Mouse (Mus musculus): ENCODE results near the gene Gm17387.
"Not testable (repeated sequence)": the region's sequence is repeated elsewhere in the genome, so short reads cannot be mapped to it uniquely, and the experiment has no call there.

The Gm17387 gene

GRCm38 (mm10) chr7:141016707-141017697 is 11.9 kb upstream of the Gm17387 start:
- no peak for DNase-seq (ENCODE audit: low read depth)

DNA sequence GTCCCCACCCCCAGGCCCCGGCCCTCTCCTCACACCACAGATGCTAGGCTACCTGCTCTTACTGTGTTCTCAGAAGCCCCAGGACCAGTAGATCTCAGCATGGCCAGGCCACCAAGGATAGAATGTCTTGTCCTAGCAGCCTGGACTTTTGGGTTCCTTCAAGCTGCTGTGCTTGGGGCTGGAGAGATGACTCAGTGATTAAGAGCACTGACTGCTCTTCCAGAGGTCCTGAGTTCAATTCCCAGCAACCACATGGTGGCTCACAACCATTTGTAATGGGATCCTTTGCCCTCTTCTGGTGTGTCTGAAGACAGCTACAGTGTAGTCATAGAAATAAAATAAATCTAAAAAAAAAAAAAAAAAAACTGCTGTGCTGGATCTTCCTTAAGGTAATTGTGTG is 11.1 kb upstream of the Gm17387 start, which contains the start of gene Ifitm6:
Ifitm6 (minus strand) TSS at position 101 of the 400 bp plus-strand sequence.
- not testable (repeated sequence) for DNase-seq (ENCODE audit: low read depth)

DNA sequence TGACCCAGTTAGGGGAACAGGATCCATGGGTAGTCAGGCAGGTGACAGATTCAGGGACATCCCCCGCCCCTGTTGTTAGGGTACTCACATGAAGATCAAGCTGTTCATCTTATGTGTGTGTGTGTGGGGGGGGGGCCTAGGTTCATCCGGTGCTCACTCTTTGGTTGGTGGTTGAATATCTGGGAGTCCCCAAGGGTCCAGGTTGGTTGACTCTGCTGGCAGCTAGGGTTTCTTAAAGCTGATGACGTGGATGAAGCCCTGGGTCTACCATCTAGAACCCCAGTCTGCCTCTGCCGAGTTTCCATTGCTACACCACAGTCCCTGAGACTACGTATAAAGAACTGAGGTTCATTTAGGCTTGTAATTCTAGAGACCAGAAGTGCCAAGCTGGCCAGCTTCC is 9.9 kb upstream of the Gm17387 start:
- DNase-seq (ENCODE audit: low read depth), result peak; percentile 55

DNA sequence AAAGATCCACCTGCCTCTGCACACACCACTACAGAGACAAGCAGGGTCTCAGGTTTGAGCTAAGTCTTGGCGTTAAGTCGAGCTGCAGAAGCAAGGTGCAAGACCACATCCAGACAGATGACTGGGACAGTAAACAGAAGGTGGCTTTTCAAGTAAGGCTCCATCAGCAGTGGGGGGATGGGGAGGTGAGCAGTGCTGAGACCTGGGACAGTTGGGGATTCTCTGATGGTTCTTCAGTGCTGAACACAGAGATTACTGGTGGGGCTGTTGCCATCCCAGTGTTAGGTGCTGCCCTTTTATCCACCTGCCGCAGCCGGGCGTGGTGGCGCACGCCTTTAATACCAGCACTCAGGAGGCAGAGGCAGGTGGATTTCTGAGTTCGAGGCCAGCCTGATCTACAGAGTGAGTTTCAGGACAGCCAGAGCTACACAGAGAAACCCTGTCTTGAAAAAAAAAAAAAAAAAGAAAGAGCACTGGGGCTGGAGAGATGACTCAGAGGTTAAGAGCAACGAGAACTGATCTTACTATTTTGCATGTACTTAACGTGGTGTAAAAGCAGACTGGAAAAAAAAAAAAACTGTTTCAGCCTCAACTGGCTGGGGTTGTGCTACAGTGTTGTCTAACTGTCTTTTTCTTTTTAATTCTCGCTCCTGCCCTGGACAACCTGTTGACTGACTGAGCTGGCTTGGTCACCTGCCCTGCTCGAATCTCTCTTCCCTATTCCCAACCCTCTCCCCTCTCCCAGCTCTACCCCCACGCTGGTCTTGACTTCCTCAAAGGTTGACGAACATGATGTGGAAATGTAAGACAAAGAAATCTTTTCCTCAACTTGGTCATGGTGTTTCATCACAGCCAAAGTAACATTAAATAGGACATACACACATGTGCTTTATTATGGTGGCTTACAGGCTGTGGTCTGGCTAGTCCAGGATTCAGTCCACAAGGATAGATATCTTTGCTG is 7.2 kb upstream of the Gm17387 start:
- no peak for DNase-seq (ENCODE audit: low read depth)

GRCm38 (mm10) chr7:141024865-141025838 is 3.8 kb upstream of the Gm17387 start:
- DNase-seq (ENCODE audit: low read depth), result peak; percentile 38

DNA sequence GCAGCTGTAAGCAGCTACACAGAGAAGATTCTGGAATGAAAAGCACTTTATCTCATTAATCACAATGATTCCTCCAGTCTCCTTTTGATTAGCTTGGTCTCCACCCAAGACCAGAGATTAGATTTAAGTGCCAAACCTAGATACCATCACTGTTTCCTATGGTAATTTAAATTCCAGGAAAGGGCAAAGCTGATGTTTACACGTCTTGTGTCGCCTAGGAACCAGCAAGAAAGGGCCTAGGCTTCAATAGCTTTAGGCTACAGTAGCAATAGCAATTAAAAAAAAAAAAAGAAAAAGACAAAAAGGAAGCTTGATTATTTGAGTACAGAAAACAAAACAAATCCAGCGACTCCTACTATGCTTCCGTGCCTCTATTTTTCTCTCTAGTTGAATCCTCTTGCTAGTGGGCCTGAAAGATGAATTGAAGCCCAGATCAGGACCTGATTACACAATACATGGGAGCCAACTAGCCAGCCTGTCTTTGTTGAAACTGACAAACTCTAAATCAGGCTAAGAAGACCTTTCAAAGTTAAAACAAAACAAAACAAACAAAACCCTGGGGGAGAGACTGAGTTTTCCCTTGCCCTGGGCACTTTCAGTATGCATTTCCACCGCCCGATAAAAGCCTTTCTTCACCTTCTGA is 2.7 kb upstream of the Gm17387 start:
- DNase-seq (ENCODE audit: low read depth), result no peak

GRCm38 (mm10) chr7:141026740-141027098 is 2.2 kb upstream of the Gm17387 start:
- DNase-seq (ENCODE audit: low read depth), result no peak

DNA sequence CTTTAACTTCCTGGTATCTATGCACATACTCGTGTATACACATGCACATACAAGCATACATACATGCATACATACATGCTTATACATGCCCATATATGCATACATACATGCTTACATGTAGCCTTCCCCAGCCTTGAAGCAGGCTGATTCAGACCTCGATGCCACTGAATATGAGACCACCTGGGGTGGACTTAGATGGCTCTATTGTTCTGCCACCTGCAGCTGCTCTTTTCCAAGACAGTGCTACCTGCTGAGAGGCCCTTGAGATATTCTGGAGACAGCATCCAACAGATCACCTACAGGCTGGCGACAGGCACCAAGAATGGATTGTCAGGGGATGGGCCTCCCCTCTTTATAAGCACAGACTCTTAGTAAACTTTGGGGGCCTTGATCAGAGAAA is 1.5 kb downstream of the Gm17387 start:
- no peak for DNase-seq (ENCODE audit: low read depth)

DNA sequence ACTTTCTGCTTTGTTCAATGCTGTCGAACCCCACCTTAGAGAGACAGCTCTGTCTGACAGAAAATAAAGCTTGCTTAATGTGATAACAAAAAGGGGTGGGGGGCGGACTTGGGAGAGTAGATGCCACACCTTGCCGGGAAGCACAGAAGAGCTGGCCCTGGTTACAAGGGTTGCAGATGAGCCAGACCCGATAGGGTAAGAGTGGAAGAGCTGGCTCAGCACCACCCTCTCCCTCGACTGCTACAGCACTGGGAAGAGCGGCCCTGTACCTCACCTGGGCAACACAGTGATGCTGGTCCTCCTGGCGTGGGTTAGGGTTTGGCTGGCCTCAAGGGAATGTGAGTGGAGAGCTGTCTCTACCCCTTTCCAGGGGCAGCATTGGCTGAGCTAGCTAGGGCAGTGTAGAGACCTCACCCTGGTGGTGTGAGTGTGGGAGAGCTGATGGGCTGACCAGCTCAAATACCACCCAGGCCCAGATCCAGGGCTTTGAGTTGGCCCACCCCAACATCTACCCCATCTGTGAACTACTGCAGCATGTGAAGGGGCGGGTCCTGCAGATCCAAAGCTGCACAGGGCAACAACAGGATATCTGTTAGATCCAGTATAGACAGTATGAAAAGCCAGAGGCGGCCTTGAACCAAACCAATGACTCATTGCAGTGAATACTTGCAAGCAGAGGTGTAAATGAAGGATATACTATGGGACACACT is 3.7 kb downstream of the Gm17387 start:
- DNase-seq (ENCODE audit: low read depth), result no peak

- not testable (repeated sequence) for DNase-seq (ENCODE audit: low read depth)
Observed at GRCm38 (mm10) chr7:141036624-141037023, 7.7 kb downstream of the Gm17387 start.

GRCm38 (mm10) chr7:141038090-141039032 is 9.4 kb downstream of the Gm17387 start:
- peak; percentile 55 for DNase-seq (ENCODE audit: low read depth)

DNA sequence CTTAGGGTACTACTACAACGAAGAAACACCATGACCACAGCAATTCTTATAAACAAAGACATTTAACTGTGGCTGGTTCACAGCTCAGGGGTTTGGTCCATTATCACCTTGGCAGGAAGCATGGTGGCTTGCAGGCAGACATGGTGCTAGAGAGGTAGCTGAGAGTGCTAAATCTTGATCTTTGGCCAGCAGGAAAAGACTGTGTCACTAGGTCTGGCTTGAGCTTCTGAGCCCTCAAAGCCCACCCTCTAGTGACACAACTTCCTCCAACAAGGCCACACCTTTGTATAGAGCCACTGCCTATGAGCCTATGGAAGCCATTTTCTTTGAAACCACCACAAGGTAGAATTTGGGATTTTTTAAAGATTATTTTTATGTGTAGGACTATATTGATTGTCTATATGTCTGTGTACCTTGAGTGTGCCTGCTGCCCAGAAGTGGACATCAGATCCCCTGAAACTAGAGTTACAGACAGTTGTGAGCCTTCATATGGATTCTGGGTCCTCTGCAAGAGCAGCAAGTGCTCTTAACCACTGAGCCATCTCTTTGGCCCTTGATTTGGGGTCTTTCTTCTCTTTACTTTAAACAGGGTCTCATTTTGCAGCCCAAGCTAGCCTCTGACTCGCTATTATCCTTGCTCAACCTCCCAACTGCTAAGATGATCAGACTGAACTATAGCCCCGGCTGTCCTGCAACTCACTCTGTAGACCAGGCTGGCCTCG is 10.6 kb downstream of the Gm17387 start:
- DNase-seq (ENCODE audit: low read depth), result no peak

- DNase-seq (ENCODE audit: low read depth), result no peak
Observed at GRCm38 (mm10) chr7:141040867-141041606, 12.1 kb downstream of the Gm17387 start.

DNA sequence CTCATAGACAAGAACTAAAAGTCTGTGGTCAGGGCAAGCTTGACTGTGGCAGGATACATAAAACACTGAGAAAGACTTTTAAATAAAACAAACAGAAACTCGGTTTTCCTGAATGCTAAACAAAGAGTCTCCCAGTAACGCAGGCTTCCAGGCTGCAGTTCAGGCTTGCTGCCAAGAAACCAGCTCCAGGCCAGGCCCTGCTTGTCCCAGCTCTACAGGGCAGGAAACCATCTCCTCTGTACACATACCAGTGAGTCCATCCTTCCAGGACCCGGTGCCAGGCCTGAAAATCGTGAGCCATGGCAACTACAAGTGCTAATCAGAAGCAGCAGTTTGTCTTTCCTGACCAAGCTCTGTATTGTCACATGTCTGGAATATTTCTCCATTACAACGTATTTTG is 12.7 kb downstream of the Gm17387 start:
- no peak for DNase-seq (ENCODE audit: low read depth)

- DNase-seq (ENCODE audit: low read depth), result no peak
Observed at GRCm38 (mm10) chr7:141042539-141042938, 13.6 kb downstream of the Gm17387 start.

DNA sequence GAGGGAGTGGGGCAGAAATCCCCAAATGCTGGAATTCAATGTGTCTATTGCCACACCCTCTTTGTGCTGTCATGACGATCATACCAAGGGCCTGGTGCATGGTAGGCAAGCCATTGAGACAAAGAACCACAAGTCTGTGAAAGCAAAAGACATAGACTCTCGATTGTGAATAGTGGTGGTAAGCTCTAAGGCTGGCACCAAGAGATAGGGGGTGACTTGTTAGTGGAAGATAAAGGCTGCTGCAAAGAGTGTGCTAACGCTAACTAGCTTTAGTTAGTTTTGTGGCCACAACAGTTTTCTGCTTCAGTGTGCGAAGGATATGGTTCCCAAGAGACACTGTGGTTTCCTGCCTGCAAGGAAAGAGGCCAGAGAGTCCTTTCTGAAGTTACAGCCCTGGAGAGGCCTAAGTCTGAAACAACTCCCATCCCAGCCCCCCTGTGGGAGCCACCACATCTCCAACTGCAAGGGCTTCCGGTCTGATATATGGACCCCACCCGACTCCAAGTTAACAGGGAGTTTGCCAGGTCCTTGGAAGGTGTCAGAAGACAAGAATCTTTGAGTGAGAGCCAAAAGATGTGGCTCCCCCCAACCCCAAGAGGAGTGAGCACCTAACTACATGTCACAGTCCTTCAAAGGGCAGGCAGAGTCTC is 18.1 kb downstream of the Gm17387 start:
- peak; percentile 51 for DNase-seq (ENCODE audit: low read depth)
